Mouse (Mus musculus): Measurements from ENCODE around the gene Tnfrsf25. TPM values are rescaled to one million over a fixed set of nuclear protein-coding genes. Genes with fewer than 3 reads are reported as not detected.
A peak's percentile ranks its signal among the peaks of the same experiment; 100 is the strongest.

Gene Tnfrsf25
- polyA plus RNA-seq, 1 experiment, result 1.9 TPM

DNA sequence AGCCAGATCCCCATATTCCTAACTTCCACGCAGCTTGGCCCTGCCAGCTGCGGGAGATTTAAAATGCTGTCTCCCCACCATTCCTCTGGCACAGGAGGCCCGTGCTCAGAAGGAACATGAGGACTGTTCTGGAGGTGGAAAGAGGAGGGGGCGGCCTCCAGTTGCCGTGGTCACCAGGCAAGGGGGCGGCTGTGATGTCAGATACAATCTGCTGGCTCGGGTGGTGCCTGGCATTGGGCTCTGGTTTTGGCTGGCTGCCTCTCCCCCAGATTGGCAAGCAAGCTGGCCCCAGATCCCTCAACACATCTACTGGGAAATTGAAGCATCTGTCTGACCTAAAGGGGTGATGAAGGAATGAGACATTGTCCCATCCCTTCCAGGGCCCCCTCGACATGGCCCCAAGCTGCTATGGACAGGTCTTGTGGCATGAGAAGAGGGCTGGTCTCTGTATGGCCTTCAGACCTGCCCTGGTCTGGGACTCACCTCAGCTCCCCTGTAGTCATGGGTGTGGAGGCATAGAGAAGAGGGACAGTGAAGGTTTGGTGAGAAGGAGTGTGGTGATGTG, 27.1 kb upstream of the Tnfrsf25 start:
- no peaks in the 10 kb centered on the region; the same call in none of the 2 replicates for H3K4me1 ChIP-seq (ENCODE audit: control insufficient read depth, insufficient read depth, low read length)
- H3K4me3 ChIP-seq (ENCODE audit: insufficient read depth, low read length), result no peak overlapping the region
- H3K27ac ChIP-seq (ENCODE audit: insufficient read depth, low read length), result no peak overlapping the region
- TF ChIP-seq CTCF (IDR thresholded peaks at IDR 0.05; ENCODE audit: borderline replicate concordance, insufficient read depth, low read length) (no peak), POLR2A (IDR thresholded peaks at IDR 0.05; ENCODE audit: low read depth, low read length) (no peak)

DNA sequence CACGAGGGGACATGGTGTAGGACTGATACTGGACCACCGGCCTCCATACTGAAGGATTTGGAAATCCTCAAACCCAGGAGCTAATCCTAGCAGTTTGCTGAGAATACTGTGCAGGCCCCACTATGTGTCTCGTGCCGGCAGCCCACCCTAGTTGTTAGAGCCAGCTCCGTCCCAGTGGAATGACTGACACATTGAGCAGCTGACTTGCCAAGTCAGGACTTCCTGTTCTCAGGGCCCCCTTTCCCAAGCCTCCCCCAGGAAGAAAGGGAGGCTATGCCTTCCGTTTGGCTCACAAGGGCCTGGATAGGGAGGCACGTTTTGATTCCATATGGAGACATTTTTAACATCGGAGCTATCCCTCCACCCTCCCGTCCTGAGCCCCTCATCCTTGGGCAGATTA, 25.5 kb upstream of the Tnfrsf25 start:
- TF ChIP-seq POLR2A (IDR thresholded peaks at IDR 0.05; ENCODE audit: low read depth, low read length) (no peak), CTCF (IDR thresholded peaks at IDR 0.05; ENCODE audit: borderline replicate concordance, insufficient read depth, low read length) (no peak)
- no peak overlapping the region for H3K4me3 ChIP-seq (ENCODE audit: insufficient read depth, low read length)
- no peak overlapping the region for H3K27ac ChIP-seq (ENCODE audit: insufficient read depth, low read length)
- H3K4me1 ChIP-seq (ENCODE audit: control insufficient read depth, insufficient read depth, low read length), result no peaks in the 10 kb centered on the region; the same call in 1 of the 2 replicates

DNA sequence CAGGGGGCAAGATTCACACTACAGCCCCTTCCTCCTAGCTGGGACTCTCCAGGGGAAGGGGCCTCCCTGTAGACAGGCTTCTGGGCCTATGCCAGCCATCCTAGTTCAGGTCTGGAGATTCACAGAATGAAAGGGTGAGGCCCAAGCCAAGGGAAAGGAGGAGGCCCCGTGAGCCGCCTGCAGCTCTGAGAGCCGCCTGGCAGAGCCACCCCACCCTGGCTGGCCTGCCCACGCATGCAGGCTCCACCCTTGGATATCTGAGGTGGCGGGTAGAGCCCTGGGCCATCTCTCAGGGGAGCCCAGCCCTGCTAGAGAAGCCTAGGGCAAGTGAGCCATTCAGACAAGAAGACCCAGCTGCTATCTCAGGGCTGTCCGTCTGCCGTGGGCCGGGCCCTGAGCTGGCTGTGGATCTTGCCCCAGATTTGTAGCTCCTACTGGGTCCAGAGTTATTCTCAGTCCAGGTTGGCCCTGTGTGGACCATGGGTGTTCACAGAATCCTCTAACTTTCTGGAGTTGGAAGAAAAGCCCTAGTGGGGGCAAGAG, 22.9 kb upstream of the Tnfrsf25 start:
- no peak overlapping the region for H3K4me3 ChIP-seq (ENCODE audit: insufficient read depth, low read length)
- TF ChIP-seq POLR2A (IDR thresholded peaks at IDR 0.05; ENCODE audit: low read depth, low read length), result no peak
- no peak for TF ChIP-seq CTCF (IDR thresholded peaks at IDR 0.05; ENCODE audit: borderline replicate concordance, insufficient read depth, low read length)
- no peaks in the 10 kb centered on the region; the same call in 1 of the 2 replicates for H3K4me1 ChIP-seq (ENCODE audit: control insufficient read depth, insufficient read depth, low read length)
- no peak overlapping the region for H3K27ac ChIP-seq (ENCODE audit: insufficient read depth, low read length)

DNA sequence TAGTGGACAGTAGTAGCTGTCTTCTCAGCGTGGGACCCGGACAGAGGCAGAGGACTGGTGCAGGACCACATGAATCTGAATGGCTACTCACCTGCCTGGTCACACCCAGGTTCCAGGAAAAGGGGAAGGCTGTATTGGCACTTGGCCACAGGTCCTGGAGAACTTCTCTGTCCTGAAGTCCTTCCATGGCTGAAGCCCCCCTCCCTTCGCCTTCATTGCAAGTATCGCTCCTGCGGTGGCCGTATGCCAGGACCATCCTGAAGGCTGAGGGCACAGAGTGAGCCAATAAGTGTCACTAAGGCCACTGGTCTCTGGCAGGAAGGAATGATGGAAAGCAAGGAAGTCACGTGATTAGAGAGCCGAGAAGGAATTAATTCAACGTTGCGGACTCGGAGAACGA, 21.5 kb upstream of the Tnfrsf25 start:
- TF ChIP-seq CTCF (IDR thresholded peaks at IDR 0.05; ENCODE audit: borderline replicate concordance, insufficient read depth, low read length) (no peak), POLR2A (IDR thresholded peaks at IDR 0.05; ENCODE audit: low read depth, low read length) (no peak)
- no peak overlapping the region for H3K4me3 ChIP-seq (ENCODE audit: insufficient read depth, low read length)

GRCm38 (mm10) chr4:152095937-152096910, 19.5 kb upstream of the Tnfrsf25 start:
- Histone ChIP-seq H3K4me1 (ENCODE audit: control insufficient read depth, insufficient read depth, low read length) (no peaks in the 10 kb centered on the region), H3K27ac (ENCODE audit: insufficient read depth, low read length) (no peak overlapping the region)

More for the DNA sequence above, 21.5 kb upstream of the Tnfrsf25 start:
- H3K27ac ChIP-seq (ENCODE audit: insufficient read depth, low read length), result no peak overlapping the region
- H3K4me1 ChIP-seq (ENCODE audit: control insufficient read depth, insufficient read depth, low read length), result no peaks in the 10 kb centered on the region

GRCm38 (mm10) chr4:152096927-152097326, 18.8 kb upstream of the Tnfrsf25 start:
- H3K4me3 ChIP-seq (ENCODE audit: insufficient read depth, low read length), result no peak overlapping the region
- peaks cover 3% of the 10 kb centered on the region; the same call in 1 of the 2 replicates for H3K4me1 ChIP-seq (ENCODE audit: control insufficient read depth, insufficient read depth, low read length)
- no peak for TF ChIP-seq POLR2A (IDR thresholded peaks at IDR 0.05; ENCODE audit: low read depth, low read length)
- TF ChIP-seq CTCF (IDR thresholded peaks at IDR 0.05; ENCODE audit: borderline replicate concordance, insufficient read depth, low read length), result no peak
- H3K27ac ChIP-seq (ENCODE audit: insufficient read depth, low read length), result no peak overlapping the region

More at GRCm38 (mm10) chr4:152095937-152096910, 19.5 kb upstream of the Tnfrsf25 start:
- TF ChIP-seq POLR2A (IDR thresholded peaks at IDR 0.05; ENCODE audit: low read depth, low read length), result no peak
- peak; percentile 73 for TF ChIP-seq CTCF (IDR thresholded peaks at IDR 0.05; ENCODE audit: borderline replicate concordance, insufficient read depth, low read length)
- H3K4me3 ChIP-seq (ENCODE audit: insufficient read depth, low read length), result no peak overlapping the region

DNA sequence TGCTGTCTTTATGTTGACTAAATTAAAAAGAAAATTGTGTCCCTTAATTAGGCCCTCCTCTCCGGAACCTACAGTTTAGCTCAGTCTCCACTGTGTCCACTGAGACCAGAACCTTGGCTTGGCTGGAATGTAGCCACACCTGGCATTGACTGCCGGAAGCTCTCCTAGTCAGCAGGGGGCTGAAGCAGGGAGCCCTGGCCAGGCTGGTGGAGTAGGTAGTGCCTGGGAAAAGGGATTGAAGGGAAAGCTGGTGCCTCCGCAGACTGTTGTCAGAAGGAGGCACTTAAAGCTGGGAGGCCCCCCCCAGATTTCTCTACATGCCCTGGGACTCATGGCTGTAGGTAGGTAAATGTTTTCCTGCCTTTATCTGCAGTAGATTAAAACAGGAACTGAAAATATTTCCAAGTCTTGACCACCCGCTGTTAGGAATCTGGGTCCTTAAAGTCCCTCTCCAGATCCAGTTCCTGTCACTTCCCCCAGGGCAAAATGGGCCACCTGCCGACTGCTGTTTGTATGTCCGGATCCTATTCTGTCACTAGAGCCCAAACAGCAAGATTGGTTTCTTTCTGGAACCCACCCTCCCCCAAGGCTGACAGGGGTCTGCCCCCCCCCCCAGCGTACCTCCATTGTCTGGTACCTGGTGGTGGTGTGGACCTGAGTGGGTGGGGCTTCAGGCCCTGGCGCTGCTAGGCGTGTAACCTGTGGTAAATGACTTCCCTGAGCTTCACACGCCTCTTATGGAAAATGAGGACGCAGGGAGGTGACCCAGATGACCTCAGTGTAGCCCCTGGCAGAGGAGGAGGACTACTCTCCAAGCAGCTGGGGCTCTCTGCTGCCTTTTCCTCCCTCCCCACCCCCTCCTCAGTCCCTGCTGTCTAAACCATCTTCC, 17.6 kb upstream of the Tnfrsf25 start:
- Histone ChIP-seq H3K4me3 (ENCODE audit: insufficient read depth, low read length) (no peak overlapping the region), H3K4me1 (ENCODE audit: control insufficient read depth, insufficient read depth, low read length) (peaks cover 3% of the 10 kb centered on the region; the same call in 1 of the 2 replicates), H3K27ac (ENCODE audit: insufficient read depth, low read length) (no peak overlapping the region)
- no peak for TF ChIP-seq POLR2A (IDR thresholded peaks at IDR 0.05; ENCODE audit: low read depth, low read length)
- TF ChIP-seq CTCF (IDR thresholded peaks at IDR 0.05; ENCODE audit: borderline replicate concordance, insufficient read depth, low read length), result no peak

GRCm38 (mm10) chr4:152100541-152100940, 15.2 kb upstream of the Tnfrsf25 start:
- peak overlapping the region; percentile 24; the same call in 1 of the 2 replicates for H3K27ac ChIP-seq (ENCODE audit: insufficient read depth, low read length)
- H3K4me1 ChIP-seq (ENCODE audit: control insufficient read depth, insufficient read depth, low read length), result peaks cover 3% of the 10 kb centered on the region; the same call in 1 of the 2 replicates
- H3K4me3 ChIP-seq (ENCODE audit: insufficient read depth, low read length), result no peak overlapping the region
- no peak for TF ChIP-seq CTCF (IDR thresholded peaks at IDR 0.05; ENCODE audit: borderline replicate concordance, insufficient read depth, low read length)
- TF ChIP-seq POLR2A (IDR thresholded peaks at IDR 0.05; ENCODE audit: low read depth, low read length), result no peak
